Mouse (Mus musculus): ENCODE results near the gene Tube1.

DNA sequence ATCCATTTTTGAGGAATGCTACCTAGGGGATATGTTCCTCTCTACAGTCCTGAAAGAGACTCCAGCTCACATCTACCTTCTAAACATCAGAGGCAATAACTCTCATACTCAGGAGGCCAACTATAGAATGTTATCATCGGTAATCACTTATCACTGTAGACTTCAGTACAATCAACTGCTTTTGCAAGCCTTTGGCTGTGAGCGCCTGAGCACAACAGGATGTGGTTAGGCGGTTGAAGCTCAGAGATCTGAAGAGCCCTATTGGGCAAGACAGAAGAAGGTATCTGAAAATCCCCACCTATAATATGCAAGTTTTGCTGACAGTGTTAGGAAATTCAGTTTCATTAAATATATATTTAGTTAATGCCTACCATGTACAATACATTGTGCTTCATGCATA, 58.9 kb downstream of the Tube1 start:
- TF ChIP-seq POLR2A (IDR thresholded peaks at IDR 0.05; ENCODE audit: low read depth, low read length) = no peak
- no peak for TF ChIP-seq CTCF (conservative IDR thresholded peaks at IDR 0.05; ENCODE audit: insufficient read depth, insufficient read length, low read depth, low read length)

All from kidney, adult 2 months (tissue).